Mouse (Mus musculus) gastrocnemius, postnatal 10 days (tissue): Measurements from ENCODE around the gene Sec62. TPM values are rescaled to one million over a fixed set of nuclear protein-coding genes. Genes with fewer than 3 reads are reported as not detected.
"Not testable (repeated sequence)": the region's sequence is repeated elsewhere in the genome, so short reads cannot be mapped to it uniquely, and the experiment has no call there.

Source experiments
- DNase-seq: peaks from one replicate; pipeline ENCODE4 v3.0.0; 2021; ENCODE audit warnings: mixed read lengths
- total RNA-seq, 2 experiments: library from RNA; stranded (reverse); gene quantifications; 2 replicates each; pipeline ENCODE4 v1.2.3; 2021

Sec62 gene
- total RNA-seq, 2 experiments from 2014 or later: 53.1 to 67.8 TPM

DNA sequence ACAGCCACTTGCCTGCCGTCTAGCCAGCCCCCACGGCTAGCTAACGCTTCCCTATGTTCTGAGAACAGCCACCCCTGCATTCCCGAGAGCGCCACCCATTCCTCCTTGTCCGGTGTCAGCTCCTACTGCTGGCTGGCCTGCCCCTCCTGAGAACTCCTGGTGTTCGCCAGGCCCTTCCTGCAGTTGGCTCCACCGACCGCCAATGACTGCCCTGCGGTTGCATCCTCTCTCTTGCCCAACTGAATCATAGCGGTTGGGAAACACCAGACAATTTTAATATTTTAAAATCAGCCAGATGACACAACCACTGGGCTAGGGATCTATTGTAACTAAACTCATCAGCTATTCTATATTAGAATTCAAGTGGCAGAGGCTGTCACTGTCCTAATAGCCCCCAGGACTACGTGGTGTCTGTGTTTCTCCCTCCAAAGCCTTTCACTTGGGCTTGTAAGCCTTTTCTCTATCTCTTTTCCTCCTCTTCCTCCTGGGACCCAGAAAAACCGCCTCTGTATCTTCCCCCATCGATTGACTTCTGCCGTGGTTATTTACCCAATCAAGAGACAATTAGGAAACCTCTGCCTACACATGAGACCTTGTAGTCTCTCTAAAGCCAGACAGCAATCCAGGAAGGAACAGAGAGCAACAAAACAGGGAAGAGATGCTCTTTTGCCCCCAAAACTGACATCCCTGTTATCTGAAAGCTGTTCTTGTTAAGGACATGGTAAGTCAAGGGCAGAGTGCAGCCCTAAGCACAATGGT is 39.4 kb downstream of the Sec62 start:
- DNase-seq: no peak

DNA sequence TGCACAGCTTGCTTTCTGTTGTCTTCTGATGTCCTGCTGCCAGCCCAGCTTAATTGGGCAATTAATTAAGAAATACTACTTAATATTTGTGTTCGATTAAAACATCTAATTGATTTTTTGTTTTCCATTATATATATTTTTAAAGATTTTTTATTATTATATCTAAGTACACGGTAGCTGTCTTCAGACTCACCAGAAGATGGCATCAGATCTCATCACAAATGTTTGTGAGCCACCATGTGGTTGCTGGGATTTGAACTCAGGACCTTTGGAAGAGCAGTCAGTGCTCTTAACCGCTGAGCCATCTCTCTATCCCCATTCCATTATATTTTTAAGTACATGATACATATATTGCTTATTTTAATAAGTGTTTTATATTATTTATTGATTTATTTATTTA is 40.6 kb downstream of the Sec62 start:
- DNase-seq: no peak

GRCm38 (mm10) chr3:30845755-30846154 is 53.1 kb downstream of the Sec62 start:
- no peak for DNase-seq

DNA sequence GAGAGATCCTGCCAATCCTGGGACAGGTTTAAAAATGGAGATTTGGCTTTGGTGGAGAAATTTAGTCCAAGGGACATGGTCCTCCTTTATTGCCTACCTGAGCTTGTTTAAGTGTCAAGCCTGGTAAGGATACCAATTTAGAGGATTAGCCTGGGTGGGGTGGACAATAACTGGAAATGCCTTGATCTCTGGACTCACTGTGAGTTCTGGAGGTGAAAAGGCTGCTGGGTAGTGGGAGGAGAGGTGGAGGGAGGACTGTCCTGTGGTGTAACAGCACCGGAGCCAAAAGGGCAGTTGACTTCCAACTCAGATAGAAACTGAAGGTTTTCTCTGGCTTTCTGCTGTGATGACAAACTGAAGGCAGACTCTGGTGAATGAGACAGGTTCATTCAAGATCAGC is 54.7 kb downstream of the Sec62 start:
- no peak for DNase-seq

DNA sequence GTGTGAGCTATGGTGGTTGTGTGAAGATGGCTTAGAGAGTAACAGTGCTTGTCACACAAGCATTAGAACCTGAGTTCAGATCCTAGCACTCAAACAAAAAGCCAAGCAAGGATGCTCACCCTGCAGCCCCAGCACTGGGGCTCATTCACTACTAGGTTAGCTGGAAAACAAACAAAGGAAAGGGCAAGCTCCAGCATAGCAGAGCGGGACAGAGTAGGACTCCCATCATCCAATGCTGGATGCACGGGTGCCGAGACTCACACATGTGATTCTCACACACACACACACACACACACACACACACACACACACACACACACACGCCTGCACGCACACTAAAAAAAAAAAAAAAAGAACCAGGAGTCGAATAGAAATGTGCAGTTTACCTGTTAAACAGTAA is 58.7 kb downstream of the Sec62 start:
- no peak for DNase-seq

- no peak for DNase-seq
Measured at GRCm38 (mm10) chr3:30853596-30853995, 60.9 kb downstream of the Sec62 start.

DNA sequence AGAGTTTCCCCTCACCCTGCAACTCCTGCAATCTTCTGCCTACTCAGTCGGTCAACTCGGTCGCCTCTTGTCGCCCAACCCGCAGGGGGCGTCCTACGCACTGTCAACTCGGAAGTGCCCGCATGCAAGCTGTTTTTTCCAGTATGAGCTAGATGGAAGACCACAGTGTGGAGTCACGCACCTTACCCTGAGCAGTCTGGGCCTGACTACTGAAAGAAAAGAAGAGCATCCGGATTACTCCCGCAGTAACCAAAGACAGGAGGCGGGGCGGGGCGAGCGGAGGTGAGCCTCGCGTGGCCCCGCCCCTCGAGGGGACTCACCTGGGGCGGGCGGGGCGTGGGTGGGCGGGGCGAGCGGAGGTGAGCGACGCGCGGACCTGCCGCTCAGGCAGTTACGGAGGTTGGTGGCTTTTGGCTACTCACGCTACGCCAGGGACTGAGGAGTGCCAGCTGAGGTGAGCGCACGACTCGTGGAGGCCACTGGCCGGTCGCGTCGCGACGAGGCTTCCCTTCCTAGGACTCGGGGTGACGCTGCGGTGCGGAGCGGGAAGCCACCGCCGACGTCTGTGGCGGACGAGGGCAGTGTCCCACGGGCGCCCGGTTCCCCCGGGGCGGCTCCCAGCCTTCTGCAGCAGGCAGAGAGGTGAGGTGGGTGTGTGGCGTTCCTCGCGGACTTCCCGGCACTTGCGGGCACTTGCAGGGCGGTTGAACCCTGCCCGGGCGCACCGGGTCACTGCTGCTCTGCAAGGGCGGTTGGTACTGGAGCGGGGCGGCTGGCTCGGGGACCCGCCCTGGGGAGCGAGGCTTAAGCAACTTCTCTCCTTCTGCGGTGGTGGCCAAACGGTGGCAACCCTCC is 63.2 kb downstream of the Sec62 start, which contains the start of gene Gpr160:
Gene Gpr160, plus strand, starts transcription at position 347 of the 855 bp plus-strand sequence.
- peak; percentile 68 for DNase-seq

DNA sequence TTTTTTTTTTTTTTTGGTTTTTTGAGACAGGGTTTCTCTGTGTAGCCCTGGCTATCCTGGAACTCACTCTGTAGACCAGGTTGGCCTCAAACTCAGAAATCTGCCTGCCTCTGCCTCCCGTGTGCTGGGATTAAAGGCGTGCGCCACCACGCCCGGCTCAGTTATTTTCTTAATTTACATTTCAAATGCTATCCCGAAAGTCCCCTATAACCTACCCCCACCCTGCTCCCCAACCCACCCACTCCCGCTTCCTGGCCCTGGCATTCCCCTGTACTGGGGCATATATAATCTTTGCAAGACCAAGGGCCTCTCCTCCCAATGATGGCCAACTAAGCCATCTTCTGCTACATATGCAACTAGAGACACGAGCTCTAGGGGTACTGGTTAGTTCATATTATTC is 66.9 kb downstream of the Sec62 start:
- not testable (repeated sequence) for DNase-seq

GRCm38 (mm10) chr3:30860705-30861104 is 68.0 kb downstream of the Sec62 start:
- no peak for DNase-seq

DNA sequence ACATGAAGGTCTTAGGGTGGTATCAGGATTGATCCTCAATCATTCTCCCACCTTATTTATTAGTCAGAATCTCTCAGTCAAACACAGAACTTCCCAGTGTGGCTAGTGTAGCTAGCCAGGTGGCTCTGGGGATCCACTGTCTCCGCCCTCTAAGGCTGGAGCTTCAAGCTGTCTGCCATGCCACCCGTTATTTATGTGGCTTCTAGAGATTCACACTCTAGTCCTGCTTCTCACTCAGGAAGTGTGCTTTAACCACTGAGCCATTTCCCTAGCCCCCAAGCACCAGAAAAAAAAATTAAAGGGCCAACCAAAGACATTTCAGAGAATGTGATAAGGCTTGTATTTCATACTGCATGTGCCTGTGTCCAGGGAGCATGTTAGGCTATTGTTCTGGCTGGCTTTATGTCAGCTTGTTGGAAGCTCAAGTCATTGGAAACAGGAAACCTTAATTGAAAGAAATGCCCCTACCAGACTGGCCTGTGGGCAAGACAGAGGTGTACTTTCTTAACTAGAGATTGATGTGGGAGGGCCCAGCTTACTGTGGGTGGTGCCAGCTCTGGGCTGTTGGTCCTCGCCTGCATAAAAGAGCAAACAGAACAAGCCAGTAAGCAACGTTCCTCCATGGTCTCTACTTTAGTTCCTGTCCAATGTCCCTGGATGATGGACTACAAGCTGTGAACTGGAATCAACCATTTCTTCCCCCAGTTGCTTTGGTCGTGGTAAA is 71.2 kb downstream of the Sec62 start:
- DNase-seq: no peak

DNA sequence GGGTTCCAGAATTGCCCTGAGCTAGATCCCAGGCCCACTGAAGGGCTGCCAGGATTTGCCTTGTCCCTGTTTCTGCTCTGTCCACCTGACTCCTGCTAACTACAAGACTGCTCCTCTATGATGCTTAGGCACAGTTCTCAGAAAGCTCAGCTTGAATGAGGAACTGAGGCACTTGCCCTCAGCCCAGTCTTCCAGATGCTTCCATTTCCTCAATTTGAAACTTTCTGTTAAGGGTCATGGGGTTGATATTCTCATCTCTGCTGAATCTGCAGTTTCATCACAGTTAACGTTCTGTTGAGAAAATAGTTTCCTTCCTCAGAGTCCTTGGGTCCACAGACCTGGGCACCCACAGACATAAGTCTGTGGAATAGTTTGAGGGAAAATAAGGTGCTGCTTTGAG is 72.0 kb downstream of the Sec62 start:
- DNase-seq: no peak

DNA sequence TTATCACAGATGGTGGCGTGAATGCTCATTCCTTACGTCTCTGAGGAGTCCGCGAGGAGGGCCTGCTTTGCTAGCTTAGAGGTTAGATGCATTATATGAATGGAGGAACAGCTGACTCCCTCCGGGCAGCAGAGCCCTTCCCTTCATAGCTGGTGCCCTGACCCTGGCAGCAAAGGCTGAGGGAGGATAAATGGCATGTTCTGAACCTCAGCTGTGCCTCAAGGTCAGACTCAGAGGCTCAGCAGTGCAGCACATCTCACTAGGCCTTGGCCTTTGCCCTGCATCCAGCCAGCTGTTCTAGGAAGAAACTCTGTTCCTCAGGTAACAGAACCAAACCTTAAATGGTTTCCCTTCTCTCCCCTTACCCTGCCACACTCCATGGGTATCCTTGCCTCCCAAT is 75.5 kb downstream of the Sec62 start:
- DNase-seq: no peak

DNA sequence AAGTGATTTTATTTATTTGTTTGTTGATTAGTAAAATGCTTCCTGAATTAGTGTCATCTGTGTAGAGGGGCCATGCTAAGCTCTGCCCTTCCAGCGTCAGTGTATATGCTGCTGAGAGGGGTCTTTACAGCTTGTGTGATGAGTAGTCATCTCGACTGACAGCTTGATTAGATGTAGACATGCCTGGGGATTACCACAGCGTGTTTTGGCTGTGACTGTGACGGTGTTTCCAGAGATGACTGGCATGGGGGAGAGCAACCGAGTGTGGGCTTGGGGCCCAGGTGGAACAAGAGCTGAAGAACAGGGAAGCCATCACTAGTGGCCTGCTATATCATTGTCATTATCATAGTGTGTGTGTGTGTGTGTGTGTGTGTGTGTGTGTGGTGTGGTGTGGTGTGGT is 76.0 kb downstream of the Sec62 start:
- DNase-seq: no peak

DNA sequence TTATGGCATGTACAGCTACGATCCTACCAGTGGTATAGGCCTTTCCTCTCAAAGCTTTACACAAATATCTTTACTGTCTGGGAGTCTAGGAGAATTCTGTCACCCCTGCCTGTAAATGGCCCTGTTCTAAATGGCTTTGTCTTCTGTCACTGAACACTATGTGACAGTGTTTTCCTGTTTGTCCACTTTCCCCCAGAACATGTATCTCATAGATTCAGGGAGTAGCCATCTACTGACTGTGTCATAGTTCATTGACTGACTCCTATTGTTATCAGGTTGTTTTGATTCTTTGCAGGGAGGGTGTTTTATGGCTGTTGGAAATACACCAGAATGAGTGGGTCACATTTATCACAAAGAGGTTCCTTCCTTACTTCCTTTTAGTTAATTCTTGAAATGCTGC is 77.3 kb downstream of the Sec62 start:
- DNase-seq: no peak

Other genes starting within 250 kb of the Sec62 start
- gene Mecom, start 244.9 kb upstream of the Sec62 start, total RNA-seq: 10 to 100 TPM; 10.1 to 14.5 TPM
- not detected for gene Actrt3, start 192.9 kb upstream of the Sec62 start, total RNA-seq
- gene Mynn, start 190.8 kb upstream of the Sec62 start, total RNA-seq: 10 to 100 TPM; 11.7 to 15.0 TPM
- not detected for gene Lrriq4, start 148.4 kb upstream of the Sec62 start, total RNA-seq
- gene Lrrc34, start 145.0 kb upstream of the Sec62 start, total RNA-seq: not detected
- not detected for gene Lrrc31, start 93.0 kb upstream of the Sec62 start, total RNA-seq
- under 1 TPM; 0.26 to 0.36 TPM for gene Samd7, start 46.6 kb upstream of the Sec62 start, total RNA-seq
- 1 to 10 TPM in 1 of 2 experiments, under 1 TPM in 1; 0.87 to 1.7 TPM for gene Gpr160, start 63.1 kb downstream of the Sec62 start, total RNA-seq
- gene Phc3, start 176.5 kb downstream of the Sec62 start, total RNA-seq: 10 to 100 TPM; 13.6 to 19.2 TPM
- gene Prkci, start 202.9 kb downstream of the Sec62 start, total RNA-seq: 10 to 100 TPM; 12.5 to 19.6 TPM